Mouse (Mus musculus): ENCODE data around the gene Smdt1. TPM values are rescaled to one million over a fixed set of nuclear protein-coding genes. Genes with fewer than 3 reads are reported as not detected.

Smdt1 gene
- polyA plus RNA-seq, 1 experiment from 2014 or later = 214 TPM

DNA sequence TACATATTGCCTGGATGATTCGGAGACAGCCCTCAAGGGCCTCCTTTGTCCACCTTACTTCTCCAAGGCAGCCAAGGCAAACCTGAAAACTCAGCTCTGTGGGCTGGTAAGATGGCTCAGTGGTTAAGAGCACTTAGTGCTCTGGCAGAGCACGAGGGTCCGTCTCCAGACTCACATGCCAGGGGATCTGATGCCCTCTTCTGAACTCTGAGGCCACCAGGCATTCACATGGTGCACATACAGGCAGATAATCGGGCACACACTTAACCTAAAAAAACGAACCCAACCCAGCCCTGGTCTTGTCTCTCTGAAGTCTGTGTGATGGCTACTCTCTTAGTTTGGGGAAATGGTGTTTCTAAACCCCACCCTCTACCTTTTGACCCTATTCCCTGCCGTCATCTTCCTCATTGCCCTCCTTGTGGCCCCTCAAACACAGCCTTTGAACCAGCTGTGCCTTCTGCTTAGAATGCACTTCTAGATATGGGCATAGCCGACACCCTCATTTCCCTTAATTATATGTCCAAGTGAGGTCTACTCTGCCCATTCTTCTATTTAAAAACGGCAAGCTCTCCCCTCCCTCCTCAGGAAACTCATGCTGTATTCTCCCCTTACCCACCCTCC is 985 bp downstream of the Smdt1 start:
- DNase-seq (ENCODE audit: low spot score) (no peak), ATAC-seq (replicated peaks; ENCODE audit: insufficient number of reproducible peaks, low FRiP score, low TSS enrichment, low read depth) (no peak)
- no peaks in the 10 kb centered on the region for H3K4me1 ChIP-seq (ENCODE audit: control insufficient read depth, insufficient read depth, low read length)
- no peaks in the 10 kb centered on the region for H3K9me3 ChIP-seq (replicated peaks; ENCODE audit: control insufficient read depth, low read length)
- no peak overlapping the region for H3K9ac ChIP-seq (replicated peaks; ENCODE audit: low read length)
- peaks cover 4% of the 10 kb centered on the region; the same call in 1 of the 2 replicates for H3K27me3 ChIP-seq (ENCODE audit: control insufficient read depth, insufficient read depth, low read length)
- H3K4me2 ChIP-seq (ENCODE audit: low read depth, low read length) = no peak overlapping the region
- no peaks in the 10 kb centered on the region for H3K36me3 ChIP-seq (replicated peaks; ENCODE audit: control insufficient read depth, insufficient read depth, low read depth, low read length)
- H3K27ac ChIP-seq (replicated peaks; ENCODE audit: low read depth, low read length) = no peak overlapping the region
- no peak overlapping the region for H3K4me3 ChIP-seq (ENCODE audit: low read depth, low read length)
- 70% methylated on average over 8 of the region's 8 CpGs for WGBS

DNA sequence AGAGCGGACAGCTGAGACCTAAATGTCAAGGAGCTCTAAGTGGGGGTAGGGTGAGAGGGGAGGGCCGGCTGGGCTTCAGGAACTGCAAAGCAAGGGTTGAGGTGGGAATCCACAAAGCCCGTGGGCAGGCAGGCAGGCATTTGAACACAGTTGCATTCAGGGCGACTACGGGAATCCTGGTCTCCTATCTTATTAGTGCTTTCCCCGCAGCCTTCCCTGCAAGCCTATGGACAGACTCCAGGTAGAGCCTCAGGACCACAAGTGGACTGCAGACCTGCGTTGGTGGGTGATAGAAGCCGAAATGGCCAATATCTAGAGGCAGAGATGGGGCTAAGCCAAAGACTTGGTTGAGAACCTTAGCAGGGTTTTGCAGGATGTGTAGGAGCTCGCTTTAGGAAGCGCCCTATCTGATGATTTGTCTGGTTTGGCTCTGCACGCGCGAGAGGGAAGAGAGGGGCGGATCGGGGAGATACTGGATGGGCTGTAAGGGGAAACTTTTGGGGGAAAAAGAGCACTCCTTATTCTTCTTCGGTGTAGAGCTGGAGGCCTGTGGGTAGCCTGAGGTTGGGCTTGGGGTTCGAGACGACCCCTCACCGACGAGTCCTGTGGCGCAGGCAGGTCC is 1.8 kb downstream of the Smdt1 start:
- H3K36me3 ChIP-seq (replicated peaks; ENCODE audit: control insufficient read depth, insufficient read depth, low read depth, low read length) = no peaks in the 10 kb centered on the region
- H3K27me3 ChIP-seq (ENCODE audit: control insufficient read depth, insufficient read depth, low read length) = peaks cover 4% of the 10 kb centered on the region; the same call in 1 of the 2 replicates
- ATAC-seq (replicated peaks; ENCODE audit: insufficient number of reproducible peaks, low FRiP score, low TSS enrichment, low read depth) (no peak), DNase-seq (ENCODE audit: low spot score) (peak; percentile 17)
- 35% methylated on average over 21 of the region's 21 CpGs for WGBS
- no peak overlapping the region for H3K27ac ChIP-seq (replicated peaks; ENCODE audit: low read depth, low read length)
- peak overlapping the region; percentile 80 for H3K9ac ChIP-seq (replicated peaks; ENCODE audit: low read length)
- no peaks in the 10 kb centered on the region for H3K9me3 ChIP-seq (replicated peaks; ENCODE audit: control insufficient read depth, low read length)
- H3K4me3 ChIP-seq (ENCODE audit: low read depth, low read length) = peak overlapping the region; percentile 41
- no peaks in the 10 kb centered on the region for H3K4me1 ChIP-seq (ENCODE audit: control insufficient read depth, insufficient read depth, low read length)
- peak overlapping the region; percentile 76 for H3K4me2 ChIP-seq (ENCODE audit: low read depth, low read length)

DNA sequence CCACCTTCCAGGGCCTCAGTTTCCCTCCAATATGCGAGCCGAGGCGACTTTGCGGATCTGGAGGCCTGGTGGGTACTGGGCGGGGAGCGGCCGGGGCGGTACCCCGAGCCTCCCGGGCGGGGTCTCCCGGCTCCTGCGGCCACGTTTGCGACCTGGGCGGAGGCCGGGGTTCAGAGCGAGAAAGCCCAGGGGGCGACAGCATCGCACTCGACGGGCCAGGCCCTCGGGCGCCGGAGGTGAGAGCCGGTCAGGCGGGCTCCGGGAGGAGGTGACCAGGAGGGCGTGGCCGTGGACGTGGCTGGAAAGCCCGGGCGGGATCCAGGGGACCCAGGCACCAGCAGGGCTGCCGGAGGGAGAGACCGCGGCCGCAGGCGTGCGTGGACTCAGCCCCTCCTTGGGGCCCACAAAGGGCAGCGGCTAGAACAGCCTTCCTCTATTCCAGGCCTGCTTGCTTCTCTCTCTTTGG is 2.3 kb downstream of the Smdt1 start:
- H3K9me3 ChIP-seq (replicated peaks; ENCODE audit: control insufficient read depth, low read length) = no peaks in the 10 kb centered on the region
- no peaks in the 10 kb centered on the region for H3K4me1 ChIP-seq (ENCODE audit: control insufficient read depth, insufficient read depth, low read length)
- H3K4me2 ChIP-seq (ENCODE audit: low read depth, low read length) = peak overlapping the region; percentile 76
- peak overlapping the region; percentile 41 for H3K4me3 ChIP-seq (ENCODE audit: low read depth, low read length)
- peak overlapping the region; percentile 80 for H3K9ac ChIP-seq (replicated peaks; ENCODE audit: low read length)
- 0 out of 2 replicates have a peak overlapping the region, but pooled peaks have one; percentile 11 for H3K27ac ChIP-seq (replicated peaks; ENCODE audit: low read depth, low read length)
- H3K27me3 ChIP-seq (ENCODE audit: control insufficient read depth, insufficient read depth, low read length) = peaks cover 4% of the 10 kb centered on the region; the same call in 1 of the 2 replicates
- DNase-seq (ENCODE audit: low spot score) = peak; percentile 47
- 3% methylated on average over 34 of the region's 40 CpGs for WGBS
- no peak for ATAC-seq (replicated peaks; ENCODE audit: insufficient number of reproducible peaks, low FRiP score, low TSS enrichment, low read depth)
- H3K36me3 ChIP-seq (replicated peaks; ENCODE audit: control insufficient read depth, insufficient read depth, low read depth, low read length) = no peaks in the 10 kb centered on the region

DNA sequence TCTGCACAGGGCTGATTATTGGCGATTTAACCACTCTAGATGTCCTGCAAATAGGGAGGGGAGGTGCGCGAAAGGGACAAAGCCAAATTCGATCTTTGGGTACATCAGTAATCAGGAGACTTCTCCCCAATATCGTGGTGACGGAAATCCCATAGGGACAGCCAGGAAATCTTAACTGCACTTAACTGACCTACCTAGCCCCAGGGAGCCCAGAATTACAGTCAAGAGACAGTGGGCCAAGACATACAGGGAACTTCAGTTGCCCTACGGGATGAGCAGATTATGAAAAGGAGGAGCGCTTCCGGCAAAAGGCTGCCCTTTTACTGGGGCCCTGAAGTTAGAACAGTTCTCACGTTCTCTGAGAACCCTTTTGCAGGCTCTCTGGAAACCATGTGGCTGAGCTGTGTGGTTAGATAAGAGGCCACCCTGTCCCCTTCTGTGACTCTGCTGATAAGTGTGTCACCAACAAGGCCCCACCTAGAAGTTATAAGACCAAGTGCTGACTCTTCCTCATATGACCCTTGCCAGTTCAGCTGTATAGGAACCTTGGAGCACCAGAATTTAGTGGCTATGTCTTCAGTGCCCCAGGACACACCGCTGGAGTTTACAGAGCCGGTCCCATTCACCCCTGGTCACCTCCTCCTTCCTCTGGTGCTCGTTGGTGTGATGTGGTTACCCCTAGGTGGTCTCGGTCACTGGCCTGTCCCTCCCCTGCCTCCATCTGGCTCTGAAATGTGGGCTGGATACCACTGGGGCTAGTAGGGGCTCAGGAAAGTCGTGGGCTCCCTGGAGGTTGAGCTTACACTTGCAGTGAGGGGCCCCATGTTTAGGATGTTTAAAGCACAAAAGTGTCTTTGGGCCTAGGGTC is 3.1 kb downstream of the Smdt1 start:
- H3K27me3 ChIP-seq (ENCODE audit: control insufficient read depth, insufficient read depth, low read length) = peaks cover 4% of the 10 kb centered on the region; the same call in 1 of the 2 replicates
- peaks cover 1% of the 10 kb centered on the region for H3K4me1 ChIP-seq (ENCODE audit: control insufficient read depth, insufficient read depth, low read length)
- ATAC-seq (replicated peaks; ENCODE audit: insufficient number of reproducible peaks, low FRiP score, low TSS enrichment, low read depth) (no peak), DNase-seq (ENCODE audit: low spot score) (no peak)
- no peaks in the 10 kb centered on the region for H3K9me3 ChIP-seq (replicated peaks; ENCODE audit: control insufficient read depth, low read length)
- peak overlapping the region; percentile 41 for H3K4me3 ChIP-seq (ENCODE audit: low read depth, low read length)
- 0 out of 2 replicates have a peak overlapping the region, but pooled peaks have one; percentile 44 for H3K27ac ChIP-seq (replicated peaks; ENCODE audit: low read depth, low read length)
- H3K36me3 ChIP-seq (replicated peaks; ENCODE audit: control insufficient read depth, insufficient read depth, low read depth, low read length) = no peaks in the 10 kb centered on the region
- peak overlapping the region; percentile 80 for H3K9ac ChIP-seq (replicated peaks; ENCODE audit: low read length)
- H3K4me2 ChIP-seq (ENCODE audit: low read depth, low read length) = peak overlapping the region; percentile 76; the same call in 1 of the 2 replicates
- WGBS = 66% methylated on average over 15 of the region's 15 CpGs

DNA sequence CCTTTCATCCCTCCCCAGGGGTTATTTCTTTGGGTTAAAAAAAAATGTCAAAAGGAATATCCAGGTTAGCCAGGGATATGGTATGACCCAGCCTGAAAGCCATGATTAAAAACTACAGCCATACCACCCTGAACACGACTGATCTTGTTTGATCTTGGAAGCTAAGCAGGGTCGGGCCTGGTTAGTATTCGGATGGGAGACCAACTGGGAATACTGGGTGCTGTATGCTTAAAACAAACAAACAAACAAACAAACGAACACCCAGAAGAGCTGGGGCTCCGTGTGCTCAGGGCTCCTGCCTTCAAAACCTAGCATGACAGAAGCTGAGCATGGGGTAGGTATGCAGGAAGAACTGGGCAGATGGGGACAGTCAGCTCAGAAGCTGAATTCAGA is 3.8 kb downstream of the Smdt1 start:
- H3K4me3 ChIP-seq (ENCODE audit: low read depth, low read length) = no peak overlapping the region
- no peaks in the 10 kb centered on the region for H3K36me3 ChIP-seq (replicated peaks; ENCODE audit: control insufficient read depth, insufficient read depth, low read depth, low read length)
- 75% methylated on average over 5 of the region's 5 CpGs for WGBS
- peaks cover 4% of the 10 kb centered on the region; the same call in 1 of the 2 replicates for H3K27me3 ChIP-seq (ENCODE audit: control insufficient read depth, insufficient read depth, low read length)
- H3K9me3 ChIP-seq (replicated peaks; ENCODE audit: control insufficient read depth, low read length) = no peaks in the 10 kb centered on the region
- peaks cover 5% of the 10 kb centered on the region for H3K4me1 ChIP-seq (ENCODE audit: control insufficient read depth, insufficient read depth, low read length)
- H3K4me2 ChIP-seq (ENCODE audit: low read depth, low read length) = no peak overlapping the region
- ATAC-seq (replicated peaks; ENCODE audit: insufficient number of reproducible peaks, low FRiP score, low TSS enrichment, low read depth) = no peak
- H3K27ac ChIP-seq (replicated peaks; ENCODE audit: low read depth, low read length) = no peak overlapping the region
- H3K9ac ChIP-seq (replicated peaks; ENCODE audit: low read length) = no peak overlapping the region
- no peak for DNase-seq (ENCODE audit: low spot score)

DNA sequence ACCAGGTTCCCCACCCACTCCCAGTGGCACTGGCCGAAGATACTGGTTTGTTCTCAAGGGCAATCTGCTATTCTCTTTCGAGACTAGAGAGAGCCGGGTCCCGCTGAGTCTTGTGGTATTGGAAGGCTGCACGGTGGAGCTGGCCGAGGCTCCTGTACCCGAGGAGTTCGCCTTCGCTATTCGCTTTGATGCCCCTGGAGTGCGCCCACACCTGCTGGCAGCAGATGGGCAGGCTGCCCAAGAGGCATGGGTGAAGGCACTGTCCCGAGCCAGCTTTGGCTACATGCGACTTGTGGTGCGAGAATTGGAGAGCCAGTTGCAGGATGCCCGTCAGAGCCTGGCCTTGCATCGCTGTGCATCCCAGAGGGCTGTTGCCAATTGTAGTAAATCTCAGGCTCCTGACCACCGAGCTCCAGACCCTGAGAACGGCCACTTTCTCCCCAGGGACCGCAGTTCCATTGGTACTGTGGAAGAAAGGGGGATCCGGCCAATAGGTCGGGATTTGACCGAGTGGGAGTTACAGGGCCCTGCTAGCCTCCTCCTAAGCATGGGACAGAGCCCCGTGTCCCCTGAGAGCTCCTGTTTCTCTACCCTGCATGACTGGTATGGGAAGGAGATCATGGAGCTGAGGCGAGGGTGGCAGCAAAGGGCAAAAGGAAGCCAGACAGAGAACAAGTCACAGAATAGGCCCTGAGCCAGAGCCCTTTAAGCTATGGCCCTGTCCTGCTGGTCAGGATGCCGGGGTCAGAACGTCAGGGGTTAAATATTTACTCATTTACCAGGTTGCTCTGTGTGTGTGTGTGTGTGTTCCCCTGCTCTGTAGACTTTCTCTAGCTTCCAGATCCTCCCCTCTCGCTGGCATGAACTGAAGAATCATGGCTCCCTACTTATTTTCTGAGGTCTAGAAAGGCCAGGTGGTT is 4.9 kb downstream of the Smdt1 start:
- Histone ChIP-seq H3K4me2 (ENCODE audit: low read depth, low read length) (no peak overlapping the region), H3K4me3 (ENCODE audit: low read depth, low read length) (no peak overlapping the region), H3K36me3 (replicated peaks; ENCODE audit: control insufficient read depth, insufficient read depth, low read depth, low read length) (no peaks in the 10 kb centered on the region), H3K9me3 (replicated peaks; ENCODE audit: control insufficient read depth, low read length) (no peaks in the 10 kb centered on the region), H3K9ac (replicated peaks; ENCODE audit: low read length) (no peak overlapping the region), H3K27me3 (ENCODE audit: control insufficient read depth, insufficient read depth, low read length) (peaks cover 4% of the 10 kb centered on the region; the same call in 1 of the 2 replicates), H3K27ac (replicated peaks; ENCODE audit: low read depth, low read length) (no peak overlapping the region), H3K4me1 (ENCODE audit: control insufficient read depth, insufficient read depth, low read length) (peaks cover 5% of the 10 kb centered on the region)
- DNase-seq (ENCODE audit: low spot score) = no peak
- no peak for ATAC-seq (replicated peaks; ENCODE audit: insufficient number of reproducible peaks, low FRiP score, low TSS enrichment, low read depth)
- WGBS = 86% methylated on average over 27 of the region's 27 CpGs

DNA sequence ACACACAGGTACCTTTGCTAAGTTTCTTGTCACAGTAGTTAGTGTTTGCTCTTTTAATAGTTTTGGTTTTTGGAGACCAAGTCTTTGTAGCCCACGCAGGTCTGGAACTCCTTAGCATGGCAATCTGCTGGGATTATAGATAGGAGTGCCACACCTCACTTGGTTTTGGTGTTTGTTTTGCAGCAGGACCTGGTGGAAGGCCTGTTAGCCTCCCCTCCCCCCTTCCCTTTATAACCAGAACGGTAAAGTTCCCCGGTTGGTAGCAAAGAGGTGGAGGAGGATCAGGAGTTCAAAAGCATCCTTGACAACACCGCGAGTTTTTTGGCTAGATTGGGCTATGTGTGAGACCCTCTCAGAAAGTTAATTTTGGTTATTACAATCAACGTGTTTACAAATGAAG is 6.2 kb downstream of the Smdt1 start:
- no peak for DNase-seq (ENCODE audit: low spot score)
- no peak overlapping the region for H3K4me2 ChIP-seq (ENCODE audit: low read depth, low read length)
- no peak overlapping the region for H3K9ac ChIP-seq (replicated peaks; ENCODE audit: low read length)
- H3K36me3 ChIP-seq (replicated peaks; ENCODE audit: control insufficient read depth, insufficient read depth, low read depth, low read length) = peaks cover 5% of the 10 kb centered on the region
- peaks cover 5% of the 10 kb centered on the region for H3K4me1 ChIP-seq (ENCODE audit: control insufficient read depth, insufficient read depth, low read length)
- H3K27ac ChIP-seq (replicated peaks; ENCODE audit: low read depth, low read length) = no peak overlapping the region
- 86% methylated on average over 6 of the region's 6 CpGs for WGBS
- no peak for ATAC-seq (replicated peaks; ENCODE audit: insufficient number of reproducible peaks, low FRiP score, low TSS enrichment, low read depth)
- H3K9me3 ChIP-seq (replicated peaks; ENCODE audit: control insufficient read depth, low read length) = no peaks in the 10 kb centered on the region
- peaks cover 4% of the 10 kb centered on the region; the same call in 1 of the 2 replicates for H3K27me3 ChIP-seq (ENCODE audit: control insufficient read depth, insufficient read depth, low read length)
- H3K4me3 ChIP-seq (ENCODE audit: low read depth, low read length) = no peak overlapping the region
